In genomic region chr12:102758403-102758756, GRCm38 (mm10) we compare ENCODE assay signal across 8 mouse cellular contexts. TPM values are rescaled to one million over a fixed set of nuclear protein-coding genes. Genes with fewer than 3 reads are reported as not detected.
A peak's percentile ranks its signal among the peaks of the same experiment; 100 is the strongest.
DNase-seq lines count a peak whose midpoint lies in the region; ATAC-seq lines count a peak whose summit lies in the region.

Gene Gm20604, minus strand, starts transcription at chr12:102758672.

- peak within 1 kb of the TSS; percentile 89 for H3K4me2 ChIP-seq in kidney, embryonic 14.5 days (replicated peaks; ENCODE audit: low read depth, low read length)
- H3K4me2 ChIP-seq in heart, embryonic 15.5 days, result peak within 1 kb of the TSS; percentile 84
- peak within 1 kb of the TSS; percentile 90 for H3K4me2 ChIP-seq in limb, embryonic 13.5 days (replicated peaks)
- peak within 1 kb of the TSS; percentile 93 for H3K4me2 ChIP-seq in stomach, embryonic 14.5 days (replicated peaks; ENCODE audit: low read depth, low read length)

- no peaks in the 10 kb centered on the region for H3K9me3 ChIP-seq in kidney, embryonic 14.5 days (ENCODE audit: control insufficient read depth, low read length)
- H3K9me3 ChIP-seq in heart, embryonic 15.5 days (replicated peaks), result no peaks in the 10 kb centered on the region
- H3K9me3 ChIP-seq in limb, embryonic 13.5 days, result no peaks in the 10 kb centered on the region
- H3K9me3 ChIP-seq in stomach, embryonic 14.5 days (ENCODE audit: control insufficient read depth, low read depth, low read length), result no peaks in the 10 kb centered on the region

- H3K4me3 ChIP-seq in kidney, embryonic 14.5 days (ENCODE audit: low read length), result peak within 1 kb of the TSS; percentile 57
- H3K4me3 ChIP-seq in heart, embryonic 15.5 days, result peak within 1 kb of the TSS; percentile 90
- H3K4me3 ChIP-seq in limb, embryonic 13.5 days, result peak within 1 kb of the TSS; percentile 90
- peak within 1 kb of the TSS; percentile 92 for H3K4me3 ChIP-seq in stomach, embryonic 14.5 days (ENCODE audit: low read depth, low read length)

- DNase-seq in kidney, postnatal 10 days, result no peak
- DNase-seq in R1 (ENCODE audit: low read depth, low spot score), result peak; percentile 73
- DNase-seq in thymus, postnatal 14 days, result no peak
- no peak for DNase-seq in adrenal gland, adult (ENCODE audit: inconsistent age in 2 of 2, low spot score in 1 of 2)

- peak within 1 kb of the TSS; percentile 88 for H3K27ac ChIP-seq in kidney, embryonic 14.5 days (ENCODE audit: low read depth, low read length)
- H3K27ac ChIP-seq in heart, embryonic 15.5 days, result peak within 1 kb of the TSS; percentile 92
- H3K27ac ChIP-seq in limb, embryonic 13.5 days, result peak within 1 kb of the TSS; percentile 83
- H3K27ac ChIP-seq in stomach, embryonic 14.5 days (ENCODE audit: low read length), result peak within 1 kb of the TSS; percentile 84

- H3K4me1 ChIP-seq in kidney, embryonic 14.5 days (ENCODE audit: control insufficient read depth, insufficient read depth, low read length), result peaks cover 18% of the 10 kb centered on the region
- peaks cover 22% of the 10 kb centered on the region for H3K4me1 ChIP-seq in heart, embryonic 15.5 days (replicated peaks)
- peaks cover 27% of the 10 kb centered on the region for H3K4me1 ChIP-seq in limb, embryonic 13.5 days
- peaks cover 15% of the 10 kb centered on the region for H3K4me1 ChIP-seq in stomach, embryonic 14.5 days (ENCODE audit: control insufficient read depth, insufficient read depth, low read length)

- under 1% methylated on average over 10 of the region's 10 CpGs for WGBS in kidney, embryonic 14.5 days
- WGBS in heart, embryonic 15.5 days, result under 1% methylated on average over 10 of the region's 10 CpGs
- WGBS in limb, embryonic 13.5 days, result under 1% methylated on average over 10 of the region's 10 CpGs
- 1% methylated on average over 10 of the region's 10 CpGs for WGBS in stomach, embryonic 14.5 days

- H3K9ac ChIP-seq in kidney, embryonic 14.5 days (ENCODE audit: low read depth, low read length), result peak within 1 kb of the TSS; percentile 76
- H3K9ac ChIP-seq in heart, embryonic 15.5 days, result peak within 1 kb of the TSS; percentile 82
- H3K9ac ChIP-seq in limb, embryonic 13.5 days, result peak within 1 kb of the TSS; percentile 87
- peak within 1 kb of the TSS; percentile 76 for H3K9ac ChIP-seq in stomach, embryonic 14.5 days (replicated peaks; ENCODE audit: low read depth, low read length)

- H3K27me3 ChIP-seq in kidney, embryonic 14.5 days (ENCODE audit: control insufficient read depth, insufficient read depth, low read length), result no peaks in the 10 kb centered on the region
- H3K27me3 ChIP-seq in heart, embryonic 15.5 days, result no peaks in the 10 kb centered on the region
- H3K27me3 ChIP-seq in limb, embryonic 13.5 days, result no peaks in the 10 kb centered on the region
- H3K27me3 ChIP-seq in stomach, embryonic 14.5 days (ENCODE audit: control insufficient read depth, insufficient read depth, low read length), result no peaks in the 10 kb centered on the region

- H3K36me3 ChIP-seq in kidney, embryonic 14.5 days (ENCODE audit: control insufficient read depth, insufficient read depth, low read length), result peaks cover 12% of the 10 kb centered on the region
- H3K36me3 ChIP-seq in heart, embryonic 15.5 days, result peaks cover 8% of the 10 kb centered on the region; the same call in 1 of the 2 replicates
- H3K36me3 ChIP-seq in limb, embryonic 13.5 days, result peaks cover 16% of the 10 kb centered on the region
- H3K36me3 ChIP-seq in stomach, embryonic 14.5 days (ENCODE audit: control insufficient read depth, insufficient read depth, low read length), result peaks cover 4% of the 10 kb centered on the region; the same call in 1 of the 2 replicates

- no peak for ATAC-seq in kidney, embryonic 14.5 days (ENCODE audit: low FRiP score, low TSS enrichment)
- no peak for ATAC-seq in heart, embryonic 15.5 days (replicated peaks; ENCODE audit: insufficient number of reproducible peaks, insufficient read depth, low FRiP score, low read depth)
- no peak for ATAC-seq in limb, embryonic 13.5 days (ENCODE audit: low FRiP score, low read depth)
- no peak for ATAC-seq in stomach, embryonic 14.5 days (ENCODE audit: insufficient number of reproducible peaks, insufficient read depth, low FRiP score, low read depth)

RNA-seq across cellular contexts. Expression of gene Gm20604, which starts in this region (rescaled TPM):
- polyA plus RNA-seq in kidney, embryonic 14.5 days (2014; fragmentation: Nextera tagmentation; extraction: Ambion mirVana), result 25.8 TPM in 2 replicates
- 15.6 TPM in 2 replicates for polyA plus RNA-seq in heart, embryonic 15.5 days (2015; fragmentation: Nextera tagmentation; extraction: Ambion mirVana)
- 27.2 and 30.6 TPM in 2 replicates for polyA plus RNA-seq in limb, embryonic 13.5 days (2015; fragmentation: Nextera tagmentation; extraction: Ambion mirVana)
- 26.2 and 26.6 TPM in 2 replicates for polyA plus RNA-seq in stomach, embryonic 14.5 days (2014; fragmentation: Nextera tagmentation; extraction: Ambion mirVana)
